Mouse (Mus musculus) T-helper 2 cell (primary cell): ENCODE measurements around the gene Gtf3c2.

Source experiments
- in situ Hi-C: fragments of 300-600 bp; cut with MboI, MseI; formaldehyde crosslinking; loops from one replicate; pipeline ENCODE4 v1.15.1; 2025; ENCODE audit warnings: high pct_unique_total_duplicates

Gene Gtf3c2

GRCm38 (mm10) chr5:31198616-31199320 is 18.8 kb upstream of the Gtf3c2 start:
- in situ Hi-C loops = loop anchor here (10.0 kb wide), 1 partner anchor 964 kb away; the partner anchor contains the start of gene Selenoi

- in situ Hi-C loops = loop anchor here (10.0 kb wide), 1 partner anchor 963 kb away; the partner anchor contains the start of gene Selenoi
These were observed 18.2 kb upstream of the Gtf3c2 start for GRCm38 (mm10) chr5:31198170-31198569.

DNA sequence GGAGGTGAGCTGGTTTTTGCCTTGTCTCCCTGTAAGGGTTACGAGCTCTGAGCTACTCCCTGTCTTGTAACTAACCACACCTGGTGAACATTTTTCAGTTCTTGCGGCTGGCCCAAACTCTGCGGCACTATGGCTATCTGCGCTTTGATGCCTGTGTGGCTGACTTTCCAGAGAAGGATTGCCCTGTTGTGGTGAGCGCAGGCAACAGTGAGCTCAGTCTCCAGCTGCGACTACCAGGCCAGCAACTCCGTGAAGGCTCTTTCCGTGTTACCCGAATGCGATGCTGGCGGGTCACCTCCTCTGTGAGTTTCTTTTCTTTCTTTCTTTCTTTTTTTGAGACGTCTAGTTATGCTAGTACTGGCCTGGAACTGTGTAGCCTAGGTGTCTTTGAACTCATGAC is 17.1 kb upstream of the Gtf3c2 start:
- in situ Hi-C loops = loop anchor here (10.0 kb wide), 1 partner anchor 962 kb away; the partner anchor contains the start of gene Selenoi

GRCm38 (mm10) chr5:31196207-31196606 is 16.3 kb upstream of the Gtf3c2 start:
- in situ Hi-C loops = loop anchor here (10.0 kb wide), 1 partner anchor 961 kb away; the partner anchor contains the start of gene Selenoi

DNA sequence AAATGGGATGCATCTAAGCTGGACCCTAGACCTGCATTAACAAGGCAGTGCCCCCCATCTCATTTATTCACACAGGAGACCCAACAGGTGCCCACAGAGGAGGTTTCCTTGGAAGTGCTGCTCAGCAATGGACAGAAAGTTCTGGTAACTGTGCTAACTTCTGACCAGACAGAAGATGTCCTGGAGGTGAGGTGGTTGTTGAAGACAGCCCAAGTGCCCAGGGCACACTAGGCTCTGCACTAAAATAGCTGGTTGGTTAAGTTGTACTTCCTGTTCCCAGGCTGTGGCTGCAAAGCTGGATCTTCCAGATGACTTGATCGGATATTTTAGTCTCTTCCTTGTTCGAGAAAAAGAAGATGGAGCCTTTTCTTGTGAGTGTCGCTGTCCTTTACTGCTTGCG is 15.7 kb upstream of the Gtf3c2 start:
- in situ Hi-C loops = loop anchor here (10.0 kb wide), 1 partner anchor 961 kb away; the partner anchor contains the start of gene Selenoi

DNA sequence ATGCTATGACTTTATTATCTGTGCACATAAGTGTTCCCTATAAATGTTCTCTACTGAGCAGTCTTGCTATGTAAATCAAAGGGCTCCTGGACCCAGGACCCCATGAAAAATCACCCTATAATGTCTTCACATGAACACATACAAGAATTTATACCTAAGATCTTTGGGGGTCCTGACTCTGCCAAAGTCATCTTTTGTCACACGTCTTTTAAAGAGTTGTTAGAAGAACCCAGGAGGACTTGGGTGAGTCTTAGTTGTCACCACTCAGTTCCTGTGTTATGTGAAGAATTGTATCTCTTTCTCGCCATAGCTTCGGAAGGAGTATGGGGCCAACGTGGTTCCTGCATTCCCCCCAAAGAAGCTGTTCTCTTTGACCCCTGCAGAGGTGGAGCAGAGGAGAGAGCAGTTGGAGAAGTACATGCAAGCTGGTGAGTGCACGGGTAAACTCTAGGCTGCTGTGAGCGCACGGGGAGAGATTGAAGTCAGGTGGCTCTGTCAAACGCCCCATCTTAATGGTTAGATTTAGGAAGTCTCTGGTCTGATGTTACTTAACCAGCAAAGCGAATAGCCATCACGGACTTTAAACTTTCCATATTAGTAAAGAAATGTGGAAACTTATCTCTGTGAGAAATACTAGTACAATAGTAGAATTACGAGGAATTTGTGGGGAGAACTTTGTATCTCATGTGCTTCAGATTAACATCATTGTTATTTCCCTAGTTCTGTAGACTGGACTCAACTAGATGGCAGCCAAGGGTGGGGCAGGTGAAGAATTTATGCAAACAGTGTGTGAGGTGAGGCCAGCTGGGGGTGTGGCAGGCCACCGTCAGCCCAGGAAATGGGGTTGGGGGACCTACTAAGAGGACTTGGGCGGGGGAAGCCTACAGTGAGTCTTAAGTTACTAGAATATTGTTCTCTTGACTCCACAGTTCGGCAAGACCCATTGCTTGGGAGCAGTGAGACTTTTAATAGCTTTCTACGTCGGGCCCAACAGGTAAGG is 14.8 kb upstream of the Gtf3c2 start:
- in situ Hi-C loops = loop anchor here (10.0 kb wide), 1 partner anchor 960 kb away; the partner anchor contains the start of gene Selenoi

GRCm38 (mm10) chr5:31193631-31194281 is 13.8 kb upstream of the Gtf3c2 start:
- in situ Hi-C loops = loop anchor here (10.0 kb wide), 1 partner anchor 959 kb away; the partner anchor contains the start of gene Selenoi

- in situ Hi-C loops = loop anchor here (10.0 kb wide), 1 partner anchor 958 kb away; the partner anchor contains the start of gene Selenoi
These were observed 13.1 kb upstream of the Gtf3c2 start, which contains the start of the genes Snx17 and Eif2b4 for GRCm38 (mm10) chr5:31192939-31193630. TSS of gene Snx17 (plus strand) at chr5:31193227. TSS of gene Eif2b4 (minus strand) at chr5:31193430.

GRCm38 (mm10) chr5:31192045-31192938 is 12.3 kb upstream of the Gtf3c2 start:
- in situ Hi-C loops = loop anchor here (10.0 kb wide), 1 partner anchor 957 kb away; the partner anchor contains the start of gene Selenoi

DNA sequence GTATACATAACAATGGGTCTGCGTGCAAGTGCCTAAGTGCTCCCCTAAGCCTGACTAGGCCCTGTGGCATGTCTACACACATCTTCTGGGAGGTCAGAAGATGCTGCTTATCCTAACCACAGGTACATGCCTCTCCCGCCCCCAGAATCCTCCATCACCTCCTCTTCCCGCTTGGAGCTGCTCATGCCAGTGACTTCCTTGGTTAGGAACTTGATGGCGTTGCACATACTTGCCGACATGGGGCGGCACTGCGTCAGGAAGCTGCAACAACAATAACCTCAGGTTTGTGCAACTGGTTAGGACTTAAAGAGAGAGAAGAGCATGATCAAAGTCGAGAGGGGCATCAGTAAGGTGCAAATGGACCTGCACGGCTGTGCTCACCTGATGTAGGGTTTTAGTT is 10.3 kb upstream of the Gtf3c2 start:
- in situ Hi-C loops = loop anchor here (10.0 kb wide), 1 partner anchor 955 kb away; the partner anchor contains the start of gene Selenoi

GRCm38 (mm10) chr5:31188223-31188840 is 8.4 kb upstream of the Gtf3c2 start:
- in situ Hi-C loops = loop anchor here (10.0 kb wide), 1 partner anchor 336 kb away; the partner anchor contains the start of genes Slc4a1ap and Supt7l

GRCm38 (mm10) chr5:31183678-31184077 is 3.7 kb upstream of the Gtf3c2 start:
- in situ Hi-C loops = loop anchor here (10.0 kb wide), 1 partner anchor 341 kb away; the partner anchor contains the start of genes Slc4a1ap and Supt7l

DNA sequence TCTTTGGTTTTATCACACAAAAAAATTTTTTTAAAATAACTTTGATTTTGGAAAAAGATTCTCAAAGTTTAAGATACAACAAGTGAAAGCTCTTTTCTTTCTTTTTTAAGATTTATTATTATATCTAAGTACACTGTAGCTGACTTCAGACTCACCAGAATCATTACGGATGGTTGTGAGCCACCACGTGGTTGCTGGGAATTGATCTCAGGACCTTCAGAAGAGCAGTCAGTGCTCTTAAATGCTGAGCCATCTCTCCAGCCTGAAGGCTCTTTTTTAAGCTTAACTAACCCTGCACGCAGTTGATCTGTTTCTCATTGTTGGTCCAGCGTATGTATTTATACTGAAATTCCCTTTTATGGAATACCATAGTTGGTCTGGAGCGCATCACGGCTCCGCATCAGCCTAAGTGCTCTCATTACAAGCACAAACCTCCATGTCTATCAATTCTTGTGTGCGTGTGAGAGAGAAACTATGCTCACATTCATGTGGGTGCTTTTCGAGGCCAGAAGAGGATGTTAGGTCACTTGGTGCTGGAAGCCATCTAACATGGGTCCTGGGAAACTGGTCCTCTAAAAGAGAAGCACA is 1.3 kb upstream of the Gtf3c2 start:
- in situ Hi-C loops = loop anchor here (10.0 kb wide), 1 partner anchor 344 kb away; the partner anchor contains the start of genes Slc4a1ap and Supt7l

DNA sequence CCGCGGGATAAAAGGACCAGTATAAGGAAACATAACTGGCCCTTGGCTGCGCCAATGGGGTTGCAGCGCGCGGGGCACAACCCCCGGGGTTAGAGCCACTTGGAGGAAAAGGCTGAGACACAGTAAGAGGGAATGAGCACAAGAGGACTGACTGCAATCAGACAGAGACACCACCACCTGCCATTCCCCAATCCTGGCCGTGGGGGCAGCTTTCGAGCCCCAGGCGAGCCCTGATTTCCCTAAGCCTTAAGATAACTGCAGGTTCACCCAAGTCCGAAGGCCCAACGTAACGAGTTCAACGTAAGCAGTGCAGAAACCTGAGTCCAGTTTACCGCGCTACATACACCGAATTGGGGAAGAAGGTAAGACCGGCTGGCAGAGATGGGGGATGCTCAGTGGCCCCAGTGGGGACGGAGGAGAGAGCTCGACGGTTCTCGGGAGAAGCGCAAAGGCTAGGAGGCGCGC is 611 bp downstream of the Gtf3c2 start:
- in situ Hi-C loops = loop anchor here (10.0 kb wide), 1 partner anchor 125 kb away; the partner anchor contains the start of gene Cad

DNA sequence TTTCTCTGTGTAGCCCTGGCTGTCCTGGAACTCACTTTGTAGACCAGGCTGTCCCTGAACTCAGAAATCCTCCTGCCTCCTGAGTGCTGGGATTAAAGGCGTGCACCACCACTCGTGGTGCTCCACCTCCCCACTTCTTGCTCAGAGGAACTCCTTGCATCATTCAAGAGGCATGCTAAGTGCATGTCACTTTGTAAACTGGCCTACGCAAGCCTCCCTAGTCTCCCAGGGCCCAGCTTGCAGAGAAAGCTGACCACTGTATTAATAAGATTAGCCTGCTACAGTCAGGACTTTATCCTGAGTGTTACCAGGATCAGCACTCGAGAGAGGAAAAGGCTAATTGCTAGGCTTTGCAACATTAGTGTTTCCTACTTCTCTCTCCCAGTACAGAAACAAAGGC is 11.3 kb downstream of the Gtf3c2 start:
- in situ Hi-C loops = no loop called here

GRCm38 (mm10) chr5:31164878-31165277 is 15.1 kb downstream of the Gtf3c2 start:
- in situ Hi-C loops = no loop called here

- in situ Hi-C loops = no loop called here
These were observed 17.5 kb downstream of the Gtf3c2 start for GRCm38 (mm10) chr5:31162462-31162861.

DNA sequence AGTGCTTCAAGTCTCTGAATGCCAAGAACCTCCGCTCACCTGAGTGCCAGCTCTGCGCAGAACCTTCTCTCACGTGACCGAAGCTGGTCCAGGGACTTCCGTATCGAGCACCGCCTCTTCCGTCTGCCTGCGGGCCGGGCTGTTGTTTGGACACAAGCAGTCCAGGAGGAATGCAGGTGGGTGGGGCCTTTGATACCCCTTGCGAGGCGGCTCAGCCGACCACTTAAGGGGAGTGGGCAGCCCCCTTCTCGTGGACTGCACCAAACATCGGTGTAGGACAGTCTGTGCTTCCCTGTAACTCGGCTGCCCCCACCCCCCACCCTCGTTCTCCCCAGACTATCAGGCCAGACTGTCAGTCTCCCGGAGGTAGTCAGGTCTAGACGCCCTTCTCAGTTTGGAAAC is 25.8 kb downstream of the Gtf3c2 start, which contains the start of gene Mpv17:
Gene Mpv17, minus strand, starts transcription at position 100 of the 402 bp plus-strand sequence.
- in situ Hi-C loops = no loop called here
